Mouse (Mus musculus) megakaryocyte, embryonic 14.5 days (primary cell): Measurements from ENCODE around the gene Stard7.

Experiments
- FLI1 ChIP-seq: IDR thresholded peaks from 2 replicates; pipeline ENCODE4 v1.6.1; 2012; ENCODE audit warnings: low read length, inconsistent platforms, mixed read lengths
- GATA1 ChIP-seq: IDR thresholded peaks from 3 replicates; pipeline ENCODE4 v1.6.1; 2012; ENCODE audit warnings: mixed read lengths, low read length, inconsistent platforms, borderline replicate concordance

- TF ChIP-seq GATA1 (no peak), FLI1 (no peak)
These were observed 52.8 kb downstream of the Stard7 start for GRCm38 (mm10) chr2:127322671-127323285.
